Mouse (Mus musculus): Measurements from ENCODE around the gene Renbp. TPM values are rescaled to one million over a fixed set of nuclear protein-coding genes. Genes with fewer than 3 reads are reported as not detected.

Gene Renbp
- total and polyA plus RNA-seq, 2 experiments from 2014 or later: 35.9 to 43.5 TPM

DNA sequence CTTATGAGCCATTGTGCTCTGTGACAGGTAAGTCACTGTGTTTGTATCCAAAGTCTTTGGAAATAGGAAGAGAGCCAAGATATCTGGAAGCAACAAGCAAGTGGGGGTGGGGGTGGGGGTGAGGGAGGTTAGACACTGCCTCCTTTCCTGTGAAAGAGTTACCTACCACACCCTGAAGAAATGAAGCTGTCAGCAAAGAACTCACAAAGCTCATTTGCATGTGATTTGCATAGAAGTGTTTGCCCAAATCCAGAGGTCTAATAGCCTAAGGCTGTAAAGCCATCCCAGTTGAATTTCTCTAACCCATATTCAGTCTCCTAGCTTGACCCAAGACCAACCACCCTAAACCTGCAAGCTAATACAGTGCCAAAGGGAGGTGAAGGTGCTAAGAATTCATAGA is 20.2 kb downstream of the Renbp start:
- Histone ChIP-seq H3K27ac (ENCODE audit: low read depth) (no peak overlapping the region), H3K9ac (replicated peaks; ENCODE audit: low read depth, low read length) (no peak overlapping the region), H3K4me2 (ENCODE audit: low read depth, low read length) (peak overlapping the region; percentile 37; the same call in 1 of the 2 replicates), H3K36me3 (replicated peaks; ENCODE audit: control insufficient read depth, insufficient read depth, low read length) (no peaks in the 10 kb centered on the region), H3K4me3 (ENCODE audit: low read depth, low read length) (peak overlapping the region; percentile 21; the same call in 1 of the 2 replicates), H3K27me3 (ENCODE audit: control insufficient read depth, insufficient read depth, low read length) (no peaks in the 10 kb centered on the region), H3K4me1 (ENCODE audit: control insufficient read depth, insufficient read depth) (no peaks in the 10 kb centered on the region), H3K9me3 (replicated peaks; ENCODE audit: control insufficient read depth, low read length) (no peaks in the 10 kb centered on the region)
- ATAC-seq (ENCODE audit: insufficient read depth, low read depth) (no peak), DNase-seq (ENCODE audit: low spot score) (no peak)
- TF ChIP-seq CTCF (IDR thresholded peaks at IDR 0.05; ENCODE audit: low read depth) (no peak), EP300 (IDR thresholded peaks at IDR 0.05; ENCODE audit: low read depth) (no peak)

GRCm38 (mm10) chrX:73910049-73910448 is 20.6 kb downstream of the Renbp start:
- WGBS: 71% methylated on average over 1 of the region's 1 CpGs
- Histone ChIP-seq H3K27ac (ENCODE audit: low read depth) (no peak overlapping the region), H3K27me3 (ENCODE audit: control insufficient read depth, insufficient read depth, low read length) (no peaks in the 10 kb centered on the region), H3K9me3 (replicated peaks; ENCODE audit: control insufficient read depth, low read length) (no peaks in the 10 kb centered on the region), H3K9ac (replicated peaks; ENCODE audit: low read depth, low read length) (no peak overlapping the region), H3K36me3 (replicated peaks; ENCODE audit: control insufficient read depth, insufficient read depth, low read length) (no peaks in the 10 kb centered on the region), H3K4me1 (ENCODE audit: control insufficient read depth, insufficient read depth) (no peaks in the 10 kb centered on the region), H3K4me2 (ENCODE audit: low read depth, low read length) (peak overlapping the region; percentile 15; the same call in 1 of the 2 replicates), H3K4me3 (ENCODE audit: low read depth, low read length) (no peak overlapping the region; the same call in 1 of the 2 replicates)
- no peak for TF ChIP-seq EP300 (IDR thresholded peaks at IDR 0.05; ENCODE audit: low read depth)
- no peak for TF ChIP-seq CTCF (IDR thresholded peaks at IDR 0.05; ENCODE audit: low read depth)
- DNase-seq (ENCODE audit: low spot score) (no peak), ATAC-seq (ENCODE audit: insufficient read depth, low read depth) (no peak)

- TF ChIP-seq CTCF (IDR thresholded peaks at IDR 0.05; ENCODE audit: low read depth) (peak; percentile 22), EP300 (IDR thresholded peaks at IDR 0.05; ENCODE audit: low read depth) (no peak)
- Histone ChIP-seq H3K27me3 (ENCODE audit: control insufficient read depth, insufficient read depth, low read length) (0 out of 2 replicates have a peak, but pooled peaks cover 3% of the 10 kb centered on the region), H3K4me3 (ENCODE audit: low read depth, low read length) (no peak overlapping the region), H3K4me2 (ENCODE audit: low read depth, low read length) (no peak overlapping the region), H3K4me1 (ENCODE audit: control insufficient read depth, insufficient read depth) (no peaks in the 10 kb centered on the region), H3K9ac (replicated peaks; ENCODE audit: low read depth, low read length) (no peak overlapping the region), H3K36me3 (replicated peaks; ENCODE audit: control insufficient read depth, insufficient read depth, low read length) (no peaks in the 10 kb centered on the region), H3K27ac (ENCODE audit: low read depth) (no peak overlapping the region), H3K9me3 (replicated peaks; ENCODE audit: control insufficient read depth, low read length) (no peaks in the 10 kb centered on the region)
- DNase-seq (ENCODE audit: low spot score) (no peak), ATAC-seq (ENCODE audit: insufficient read depth, low read depth) (0 out of 2 replicates have a peak, but pooled peaks have one; percentile 36)
- 35% methylated on average over 3 of the region's 3 CpGs for WGBS
Observed at GRCm38 (mm10) chrX:73897959-73898358, 32.7 kb downstream of the Renbp start.

DNA sequence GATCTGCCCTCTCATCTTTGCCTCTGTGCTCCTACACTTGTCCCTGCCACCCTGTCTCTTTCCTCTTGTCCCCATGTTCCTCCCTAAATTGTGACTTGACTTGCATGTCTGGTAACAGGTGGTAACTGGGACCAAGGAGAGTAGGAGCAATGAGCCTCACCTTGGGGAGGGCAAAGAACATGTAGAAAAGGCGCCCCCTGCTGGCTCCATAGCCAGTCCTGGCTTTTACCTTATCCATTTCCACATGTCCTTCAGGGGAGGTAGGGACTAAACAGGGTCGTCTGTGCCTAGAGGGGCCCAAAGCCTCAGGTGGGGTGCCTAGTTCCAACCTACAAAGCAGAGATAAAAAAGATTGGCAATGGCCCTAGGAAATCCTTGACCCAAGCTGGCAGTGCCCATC is 34.9 kb downstream of the Renbp start, which contains the start of gene L1cam:
Gene L1cam, minus strand, starts transcription at position 387 of the 400 bp plus-strand sequence.
- Histone ChIP-seq H3K27me3 (ENCODE audit: control insufficient read depth, insufficient read depth, low read length) (0 out of 2 replicates have a peak, but pooled peaks cover 3% of the 10 kb centered on the region), H3K27ac (ENCODE audit: low read depth) (no peak within 1 kb of the TSS), H3K9ac (replicated peaks; ENCODE audit: low read depth, low read length) (no peak within 1 kb of the TSS), H3K9me3 (replicated peaks; ENCODE audit: control insufficient read depth, low read length) (no peaks in the 10 kb centered on the region), H3K4me1 (ENCODE audit: control insufficient read depth, insufficient read depth) (no peaks in the 10 kb centered on the region), H3K4me3 (ENCODE audit: low read depth, low read length) (no peak within 1 kb of the TSS), H3K4me2 (ENCODE audit: low read depth, low read length) (no peak within 1 kb of the TSS), H3K36me3 (replicated peaks; ENCODE audit: control insufficient read depth, insufficient read depth, low read length) (no peaks in the 10 kb centered on the region)
- no peak for ATAC-seq (ENCODE audit: insufficient read depth, low read depth)
- WGBS: 12% methylated on average over 2 of the region's 2 CpGs
- TF ChIP-seq CTCF (IDR thresholded peaks at IDR 0.05; ENCODE audit: low read depth) (peak; percentile 35), EP300 (IDR thresholded peaks at IDR 0.05; ENCODE audit: low read depth) (no peak)
- DNase-seq (ENCODE audit: low spot score): no peak

DNA sequence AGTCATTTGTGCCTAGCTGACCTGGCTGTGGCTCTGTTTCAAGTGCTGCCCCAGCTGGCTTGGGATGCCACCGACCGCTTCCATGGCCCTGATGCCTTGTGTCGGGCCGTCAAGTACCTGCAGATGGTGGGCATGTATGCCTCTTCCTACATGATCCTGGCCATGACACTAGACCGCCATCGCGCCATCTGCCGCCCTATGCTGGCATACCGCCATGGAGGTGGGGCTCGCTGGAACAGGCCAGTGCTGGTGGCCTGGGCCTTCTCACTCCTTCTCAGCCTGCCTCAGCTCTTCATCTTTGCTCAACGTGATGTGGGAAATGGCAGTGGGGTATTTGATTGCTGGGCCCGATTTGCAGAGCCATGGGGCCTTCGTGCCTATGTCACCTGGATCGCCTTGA is 37.8 kb downstream of the Renbp start:
- H3K9ac ChIP-seq (replicated peaks; ENCODE audit: low read depth, low read length): no peak overlapping the region
- no peak for TF ChIP-seq CTCF (IDR thresholded peaks at IDR 0.05; ENCODE audit: low read depth)
- no peak for TF ChIP-seq EP300 (IDR thresholded peaks at IDR 0.05; ENCODE audit: low read depth)
- no peak for ATAC-seq (ENCODE audit: insufficient read depth, low read depth)
- H3K27ac ChIP-seq (ENCODE audit: low read depth): no peak overlapping the region
- H3K36me3 ChIP-seq (replicated peaks; ENCODE audit: control insufficient read depth, insufficient read depth, low read length): no peaks in the 10 kb centered on the region
- DNase-seq (ENCODE audit: low spot score): no peak
- H3K9me3 ChIP-seq (replicated peaks; ENCODE audit: control insufficient read depth, low read length): no peaks in the 10 kb centered on the region
- H3K27me3 ChIP-seq (ENCODE audit: control insufficient read depth, insufficient read depth, low read length): 0 out of 2 replicates have a peak, but pooled peaks cover 3% of the 10 kb centered on the region
- H3K4me2 ChIP-seq (ENCODE audit: low read depth, low read length): no peak overlapping the region
- H3K4me1 ChIP-seq (ENCODE audit: control insufficient read depth, insufficient read depth): no peaks in the 10 kb centered on the region
- 86% methylated on average over 14 of the region's 14 CpGs for WGBS
- H3K4me3 ChIP-seq (ENCODE audit: low read depth, low read length): no peak overlapping the region

DNA sequence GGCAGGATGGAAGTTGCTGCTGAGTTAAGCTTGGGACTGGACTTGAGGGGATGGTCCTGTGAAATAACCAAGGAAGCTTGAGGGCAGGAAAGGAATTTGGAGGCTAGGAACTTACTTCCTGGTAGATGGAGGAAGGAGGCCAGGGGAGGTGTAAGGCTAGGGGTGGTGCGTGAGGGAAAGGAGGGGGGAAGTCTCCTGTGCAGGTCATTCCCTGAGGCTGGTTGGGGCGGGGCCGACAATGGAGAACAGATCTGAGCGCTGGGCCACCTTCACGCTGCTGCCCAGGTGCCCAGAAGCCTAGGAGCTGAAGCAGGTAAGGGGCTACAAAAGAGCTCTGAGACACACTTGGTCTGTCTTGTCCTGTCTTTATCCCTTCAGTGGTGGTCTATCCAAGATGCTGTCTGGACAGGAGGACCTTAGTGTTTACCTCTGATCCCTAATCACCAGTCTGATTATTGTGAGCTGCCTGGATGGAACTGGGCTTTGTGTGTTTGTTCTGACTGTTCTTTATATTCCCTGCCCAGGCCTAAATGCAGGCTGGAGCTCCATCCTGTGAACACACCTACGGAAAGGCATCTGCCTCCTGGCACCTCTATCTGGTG is 39.0 kb downstream of the Renbp start, which contains the start of gene Avpr2:
Gene Avpr2, plus strand, starts transcription at position 552 of the 602 bp plus-strand sequence.
- ATAC-seq (ENCODE audit: insufficient read depth, low read depth) (no peak), DNase-seq (ENCODE audit: low spot score) (no peak)
- Histone ChIP-seq H3K27ac (ENCODE audit: low read depth) (no peak within 1 kb of the TSS), H3K4me1 (ENCODE audit: control insufficient read depth, insufficient read depth) (no peaks in the 10 kb centered on the region), H3K36me3 (replicated peaks; ENCODE audit: control insufficient read depth, insufficient read depth, low read length) (no peaks in the 10 kb centered on the region), H3K4me3 (ENCODE audit: low read depth, low read length) (no peak within 1 kb of the TSS), H3K4me2 (ENCODE audit: low read depth, low read length) (no peak within 1 kb of the TSS), H3K27me3 (ENCODE audit: control insufficient read depth, insufficient read depth, low read length) (0 out of 2 replicates have a peak, but pooled peaks cover 3% of the 10 kb centered on the region), H3K9ac (replicated peaks; ENCODE audit: low read depth, low read length) (no peak within 1 kb of the TSS), H3K9me3 (replicated peaks; ENCODE audit: control insufficient read depth, low read length) (no peaks in the 10 kb centered on the region)
- TF ChIP-seq CTCF (IDR thresholded peaks at IDR 0.05; ENCODE audit: low read depth) (no peak), EP300 (IDR thresholded peaks at IDR 0.05; ENCODE audit: low read depth) (no peak)
- 77% methylated on average over 5 of the region's 6 CpGs for WGBS
